Mouse (Mus musculus): Measurements from ENCODE around the gene Zfp422. TPM values are rescaled to one million over a fixed set of nuclear protein-coding genes. Genes with fewer than 3 reads are reported as not detected.
A peak's percentile ranks its signal among the peaks of the same experiment; 100 is the strongest.

Zfp422 gene
- 10 to 100 TPM; 42.0 to 49.9 TPM for total RNA-seq (2021)

DNA sequence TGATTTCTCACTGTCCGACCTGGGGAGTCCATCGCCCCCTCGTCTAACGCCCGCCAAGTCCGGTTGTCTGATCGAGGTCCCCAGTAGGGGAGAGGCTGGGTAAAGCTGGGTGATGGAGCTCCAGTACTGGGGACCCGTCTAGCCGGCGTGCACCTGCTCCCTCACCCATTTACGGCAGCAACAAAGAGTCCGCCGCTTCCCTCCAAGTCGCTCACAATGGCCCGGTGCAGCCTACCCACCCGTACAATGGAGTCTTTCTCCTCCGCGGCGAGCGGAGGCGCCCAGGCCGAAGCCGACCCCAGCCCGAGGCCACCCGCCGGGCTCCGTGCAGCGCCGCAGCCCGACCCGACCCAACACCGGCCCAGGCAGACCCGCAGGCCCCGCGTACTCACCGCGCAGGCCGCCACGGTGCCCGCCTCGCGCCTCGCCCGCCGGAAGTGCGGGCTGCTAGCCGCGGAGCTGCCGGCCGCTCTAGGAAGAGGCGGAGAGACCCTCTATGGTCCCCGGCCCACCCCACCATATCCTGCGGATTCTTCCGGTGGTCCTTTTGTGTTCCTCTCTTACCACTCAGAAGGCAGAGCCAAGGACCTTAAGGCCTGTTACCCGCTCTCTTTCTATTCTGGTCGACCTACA, at the start of gene Zfp422:
Gene Zfp422 (minus strand): TSS at position 461 of the 633 bp plus-strand sequence.
- peak; percentile 85 for DNase-seq
- intact Hi-C loops (cut with DNase I) = no loop called here

DNA sequence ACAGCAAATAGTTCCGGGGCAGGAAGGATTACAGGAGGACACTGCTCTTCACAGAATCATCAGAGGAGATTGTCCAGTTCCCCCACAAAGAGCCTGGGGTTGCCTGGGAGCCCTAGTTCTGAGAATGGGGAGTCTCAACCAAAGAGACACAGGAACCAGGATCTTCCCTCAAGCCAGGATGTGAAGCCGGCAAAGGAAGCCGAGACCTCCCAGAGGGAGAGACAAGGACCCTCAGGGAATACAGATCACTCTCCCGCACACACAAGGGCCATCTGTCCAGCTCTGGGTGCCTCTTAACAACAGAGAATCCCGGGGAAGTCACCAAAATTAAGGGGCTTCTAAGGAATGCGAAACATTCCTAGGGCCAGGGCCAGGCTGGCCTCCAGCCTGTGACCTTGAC, 48.5 kb upstream of the Zfp422 start:
- DNase-seq = no peak
- intact Hi-C loops (cut with DNase I) = no loop called here

DNA sequence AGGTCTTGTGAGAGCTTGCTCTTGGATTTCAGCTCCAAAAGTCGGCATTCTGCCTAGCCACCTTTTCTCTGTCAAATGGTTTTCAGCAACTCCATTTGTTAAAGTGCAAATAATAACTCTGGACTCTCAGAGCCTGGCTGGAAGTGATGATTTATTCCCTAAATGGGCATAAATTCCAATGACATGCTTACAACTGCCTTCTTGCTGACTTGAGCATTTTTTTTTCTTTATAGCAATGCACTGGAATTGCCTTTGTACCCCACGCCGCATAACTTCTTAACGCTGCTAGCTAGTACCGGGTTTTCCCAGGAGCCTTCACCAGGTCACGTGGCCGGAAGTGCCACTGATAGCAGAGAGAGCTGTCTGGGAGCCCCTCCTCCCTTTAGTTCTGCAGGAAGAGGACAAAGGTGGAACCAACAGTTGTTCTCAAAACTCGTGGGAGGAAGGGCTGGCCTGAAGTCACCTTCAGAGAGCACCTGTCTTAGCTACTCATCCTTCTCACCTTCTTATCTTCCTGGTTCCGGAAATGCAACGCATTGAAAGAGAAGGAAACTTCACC, 47.6 kb upstream of the Zfp422 start:
- no peak for DNase-seq
- intact Hi-C loops (cut with DNase I) = no loop called here

GRCm38 (mm10) chr6:116674283-116674886, 45.6 kb upstream of the Zfp422 start:
- DNase-seq = no peak

DNA sequence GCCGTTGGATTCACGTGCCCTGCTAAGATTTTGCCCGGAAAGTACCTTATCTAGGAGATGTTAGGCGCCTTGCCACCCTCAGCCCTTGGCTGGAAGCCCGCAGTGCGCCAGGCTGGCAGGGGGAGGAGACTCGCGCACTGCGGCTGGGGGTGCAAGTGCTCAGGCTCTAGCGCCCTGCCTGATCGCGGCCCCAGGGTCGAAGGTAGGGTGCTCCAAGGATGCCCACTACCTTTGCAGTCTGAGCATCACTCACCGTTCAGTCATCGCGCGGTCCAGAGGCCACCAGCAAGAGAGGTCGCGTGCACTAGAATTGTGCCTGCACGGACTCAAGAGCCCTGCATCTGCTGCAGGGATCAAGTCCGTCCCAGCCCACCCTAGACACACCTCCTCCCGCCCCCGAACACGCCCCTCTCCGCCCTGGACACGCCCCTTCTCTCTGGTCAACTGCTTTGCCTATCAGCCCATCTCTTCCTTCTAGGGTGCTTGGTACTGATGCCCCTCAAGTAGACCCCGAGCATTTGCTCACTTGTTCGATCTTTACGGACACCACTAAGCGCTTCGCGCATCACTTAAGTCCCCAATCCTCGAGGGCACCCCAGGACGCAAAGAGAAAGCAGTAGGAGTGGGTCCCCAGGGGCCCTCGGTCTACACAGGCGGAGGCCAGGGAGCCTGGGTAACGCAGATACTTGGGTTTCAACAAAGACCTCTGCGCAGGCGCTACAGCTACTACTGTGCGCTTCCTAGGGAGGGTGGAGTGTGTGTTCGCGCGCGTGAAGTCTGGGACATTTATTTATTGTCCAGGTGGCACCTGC, 44.9 kb upstream of the Zfp422 start, which contains the start of gene Rassf4:
Gene Rassf4 (minus strand): TSS at position 482 of the 812 bp plus-strand sequence.
- intact Hi-C loops (cut with DNase I) = no loop called here
- DNase-seq = peak; percentile 93

More at GRCm38 (mm10) chr6:116674283-116674886, 45.6 kb upstream of the Zfp422 start:
- intact Hi-C loops (cut with DNase I) = no loop called here

GRCm38 (mm10) chr6:116672349-116672748, 43.5 kb upstream of the Zfp422 start:
- peak; percentile 36 for DNase-seq
- intact Hi-C loops (cut with DNase I) = no loop called here

- DNase-seq = no peak
- intact Hi-C loops (cut with DNase I) = no loop called here
Measured at GRCm38 (mm10) chr6:116671768-116672167, 43.0 kb upstream of the Zfp422 start.

DNA sequence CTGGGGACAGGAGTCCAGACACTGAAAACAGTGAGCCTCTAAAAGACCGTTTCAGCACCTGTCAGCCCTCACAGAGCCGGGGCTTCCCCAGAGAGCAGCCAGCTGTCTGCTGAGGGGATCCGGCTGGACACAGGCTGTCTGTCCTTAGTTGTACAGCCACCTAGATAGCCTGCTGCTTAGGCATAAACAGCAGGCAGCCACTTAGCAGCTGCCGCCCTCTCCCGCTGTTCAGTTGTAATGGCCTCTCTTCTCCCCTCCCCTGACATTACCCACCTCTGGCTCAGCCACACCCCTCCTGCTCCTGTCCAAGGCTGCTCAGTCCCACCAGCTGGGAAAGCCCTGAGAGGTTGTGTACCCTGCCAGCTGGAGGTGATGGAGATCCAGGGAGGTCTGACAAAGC, 42.2 kb upstream of the Zfp422 start:
- DNase-seq = peak; percentile 69
- intact Hi-C loops (cut with DNase I) = no loop called here

- intact Hi-C loops (cut with DNase I) = no loop called here
- DNase-seq = peak; percentile 85
Measured at GRCm38 (mm10) chr6:116670144-116670543, 41.3 kb upstream of the Zfp422 start.

DNA sequence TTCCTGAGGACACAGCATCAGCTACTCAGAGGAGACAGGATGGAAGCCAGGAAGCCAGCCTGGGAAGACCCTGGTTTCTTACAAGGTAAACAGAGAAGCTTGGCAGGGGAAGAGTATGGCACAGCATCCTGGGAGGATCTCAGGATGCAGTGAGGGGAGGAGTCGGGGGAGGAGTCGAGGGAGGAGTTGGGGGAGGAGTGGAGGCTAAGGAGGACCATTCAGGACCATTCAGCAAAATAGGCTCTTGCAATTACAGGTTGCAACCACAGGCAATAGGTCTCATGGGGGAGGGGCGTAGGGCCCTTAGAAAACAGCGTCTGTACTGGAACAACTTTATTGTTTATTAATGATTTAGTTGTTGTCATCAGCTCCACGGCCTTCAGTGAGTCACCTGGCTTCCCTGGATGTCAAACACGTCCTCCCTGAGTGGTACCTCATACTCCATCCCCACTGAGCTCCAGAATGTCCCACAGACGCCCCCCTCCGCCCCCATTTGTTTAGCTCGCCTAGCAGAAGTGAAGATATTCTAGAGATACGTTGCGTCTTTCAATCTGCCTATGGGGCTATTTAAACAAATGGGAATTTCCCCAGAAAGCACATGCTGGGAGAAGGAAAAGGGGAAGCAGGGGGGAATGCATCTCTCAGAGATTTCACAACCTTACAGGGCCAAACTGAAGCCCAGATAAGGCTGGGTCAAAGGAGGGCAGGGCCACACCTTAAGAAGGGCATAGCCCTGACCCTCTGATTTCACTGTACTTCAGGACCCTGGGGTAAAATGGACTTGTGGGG, 40.1 kb upstream of the Zfp422 start:
- intact Hi-C loops (cut with DNase I) = no loop called here
- DNase-seq = no peak

DNA sequence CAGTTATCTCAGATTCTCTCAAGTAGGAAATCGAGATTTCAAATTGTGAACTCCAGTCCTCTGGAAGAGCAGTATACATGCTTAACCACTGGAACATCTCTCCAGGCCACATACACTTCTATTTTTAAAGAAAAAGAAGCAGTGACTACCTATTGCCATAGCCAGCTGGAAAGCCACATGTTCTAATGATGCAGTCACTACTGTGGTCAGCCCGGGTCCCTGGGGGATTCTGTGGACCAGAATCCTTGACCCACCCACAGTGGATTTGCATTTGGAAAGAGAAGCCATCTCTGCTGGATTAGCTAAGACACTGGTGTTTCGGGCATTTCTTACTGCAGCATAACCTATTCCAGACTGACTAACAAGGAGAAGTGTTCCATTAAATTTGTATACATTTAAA, 38.6 kb upstream of the Zfp422 start:
- DNase-seq = no peak
- intact Hi-C loops (cut with DNase I) = no loop called here

DNA sequence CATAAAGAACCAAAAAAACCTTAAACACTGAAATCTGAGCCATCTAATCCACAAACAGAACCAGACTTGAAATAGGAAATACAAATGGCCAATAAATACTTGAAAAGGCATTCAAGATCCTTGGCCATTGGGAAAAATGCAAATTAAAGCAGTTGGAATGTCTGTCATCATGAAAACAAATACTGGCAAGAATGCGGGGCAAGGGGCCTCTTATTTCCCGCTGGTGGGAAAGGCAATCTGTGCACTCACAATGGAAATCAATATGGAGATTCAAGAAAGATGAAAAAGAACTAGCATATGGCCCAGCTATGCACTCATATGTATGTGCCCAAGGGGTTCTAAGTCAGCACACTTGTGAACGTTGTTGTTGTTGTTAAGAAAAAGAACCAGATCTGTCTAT, 38.1 kb upstream of the Zfp422 start:
- DNase-seq = no peak
- intact Hi-C loops (cut with DNase I) = no loop called here

GRCm38 (mm10) chr6:116666085-116666750, 37.4 kb upstream of the Zfp422 start:
- DNase-seq = no peak
- intact Hi-C loops (cut with DNase I) = no loop called here

GRCm38 (mm10) chr6:116664830-116665229, 36.0 kb upstream of the Zfp422 start:
- intact Hi-C loops (cut with DNase I) = no loop called here

GRCm38 (mm10) chr6:116664031-116664430, 35.2 kb upstream of the Zfp422 start:
- no peak for DNase-seq
- intact Hi-C loops (cut with DNase I) = no loop called here

More at GRCm38 (mm10) chr6:116664830-116665229, 36.0 kb upstream of the Zfp422 start:
- DNase-seq = no peak

DNA sequence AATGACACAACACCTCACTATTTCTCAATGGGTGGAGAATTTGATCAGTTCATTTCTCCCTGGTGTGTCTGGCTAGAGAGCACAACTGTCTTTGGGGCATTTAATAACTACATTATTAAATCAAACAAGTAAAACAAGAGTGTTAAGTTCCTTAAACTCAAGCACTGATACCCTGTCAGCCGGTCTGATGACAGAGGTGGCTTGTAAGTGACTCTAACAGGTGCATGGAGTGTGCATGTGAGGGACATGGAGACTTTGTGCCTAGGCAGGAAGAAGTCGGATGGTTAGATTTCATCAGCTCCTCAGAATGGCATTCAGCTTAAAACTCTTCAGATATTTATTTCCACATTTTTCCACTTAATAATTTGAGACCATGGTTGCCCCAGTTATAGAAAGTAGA, 34.6 kb upstream of the Zfp422 start:
- no peak for DNase-seq
- intact Hi-C loops (cut with DNase I) = no loop called here

DNA sequence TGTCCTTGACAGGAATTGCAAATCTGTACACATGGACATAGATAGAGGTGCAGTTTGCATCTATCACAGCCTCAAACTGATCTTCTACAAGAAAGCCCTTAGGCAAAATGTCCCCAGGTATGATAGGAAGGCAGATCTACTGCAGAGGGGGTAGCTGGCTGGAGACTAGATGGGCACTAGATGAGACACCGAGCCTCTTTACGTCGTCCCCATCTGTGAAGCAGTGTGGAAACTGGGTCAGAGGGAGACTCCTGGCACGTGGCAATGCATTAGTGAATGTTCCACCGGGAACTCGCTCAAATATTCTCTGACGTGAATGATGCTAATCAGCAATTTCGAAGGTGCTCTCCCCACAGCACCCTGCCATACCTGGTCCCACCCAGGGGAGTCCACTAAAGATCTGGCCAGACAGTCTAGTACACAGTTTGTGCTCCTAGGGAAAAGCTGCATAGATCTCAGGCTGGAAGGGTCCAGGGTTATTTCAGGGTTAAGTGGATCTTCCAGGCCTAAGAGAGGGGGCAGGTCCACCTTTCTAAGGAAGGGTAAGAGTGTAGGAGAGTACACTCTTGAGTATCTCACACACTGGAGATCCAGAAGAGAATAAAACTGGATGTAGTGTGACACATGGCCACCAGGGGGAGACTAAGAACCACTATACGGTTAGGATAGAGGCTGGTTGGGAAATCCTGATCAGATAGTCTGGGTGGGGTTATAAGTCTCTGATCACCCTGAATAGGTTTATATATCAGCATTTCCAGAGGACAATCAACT, 25.1 kb upstream of the Zfp422 start:
- peak; percentile 64 for DNase-seq
- intact Hi-C loops (cut with DNase I) = loop anchor here (5.0 to 10.0 kb wide), 3 partner anchors 51 to 1173 kb away; partner anchors contain the start of gene Cxcl12

GRCm38 (mm10) chr6:116653191-116653590, 24.4 kb upstream of the Zfp422 start:
- no peak for DNase-seq
- intact Hi-C loops (cut with DNase I) = loop anchor here (5.0 to 10.0 kb wide), 3 partner anchors 52 to 1174 kb away; partner anchors contain the start of gene Cxcl12

All from left cerebral cortex, postnatal 4 days (tissue).